Mouse (Mus musculus) neural tube, embryonic 14.5 days (tissue): Measurements from ENCODE around the gene Rtn3. TPM values are rescaled to one million over a fixed set of nuclear protein-coding genes. Genes with fewer than 3 reads are reported as not detected.
A peak's percentile ranks its signal among the peaks of the same experiment; 100 is the strongest.

Source experiments
- ATAC-seq: fragments of 200-750 bp; cut with Nextera tagmentation; 2 replicates; pipeline ENCODE4 v1.8.0; 2017; ENCODE audit warnings: low read depth, mild to moderate bottlenecking, moderate TSS enrichment, moderate library complexity
- H3K27ac ChIP-seq: fragments of 300-500 bp; sonication (generic); 2 replicates; pipeline ENCODE4 v1.5.1; 2014; ENCODE audit warnings: low read depth, mild to moderate bottlenecking, control low read depth, low read length, moderate library complexity, mixed read lengths
- H3K27me3 ChIP-seq: fragments of 300-500 bp; sonication (generic); 2 replicates; pipeline ENCODE4 v1.6.1; 2014; ENCODE audit warnings: low read length; ENCODE audit not compliant: control insufficient read depth, insufficient read depth
- H3K36me3 ChIP-seq: fragments of 300-500 bp; sonication (generic); 2 replicates; pipeline ENCODE4 v1.6.1; 2014; ENCODE audit warnings: low read length, mixed read lengths; ENCODE audit not compliant: control insufficient read depth, insufficient read depth
- H3K4me1 ChIP-seq: fragments of 300-500 bp; sonication (generic); 2 replicates; pipeline ENCODE4 v1.6.1; 2014; ENCODE audit warnings: low read length; ENCODE audit not compliant: control insufficient read depth, insufficient read depth
- H3K4me2 ChIP-seq: fragments of 300-500 bp; sonication (generic); 2 replicates; pipeline ENCODE4 v1.6.1; 2014; ENCODE audit warnings: mild to moderate bottlenecking, low read depth, low read length, control low read depth
- H3K4me3 ChIP-seq: fragments of 300-500 bp; sonication (generic); 2 replicates; pipeline ENCODE4 v1.5.1; 2014; ENCODE audit warnings: low read depth, low read length, control low read depth, mixed read lengths
- H3K9ac ChIP-seq: fragments of 300-500 bp; sonication (generic); replicated peaks from 2 replicates; pipeline ENCODE4 v1.6.1; 2014; ENCODE audit warnings: low read depth, mild to moderate bottlenecking, control low read depth, low read length, mixed read lengths
- H3K9me3 ChIP-seq: fragments of 300-500 bp; sonication (generic); 2 replicates; pipeline ENCODE4 v1.6.1; 2016; ENCODE audit warnings: low read length; ENCODE audit not compliant: control insufficient read depth
- WGBS: fragments of 180-500 bp; shearing (Covaris S2); extraction: QIAGEN DNeasy Blood & Tissue Kit; methylation state at CpG from one replicate; pipeline ENCODE4 v1.1.7; 2014; 5-methylcytosine and 5-hydroxymethylcytosine counted together
- microRNA-seq: library from miRNA; unstranded; fragments of <30 nt; microRNA quantifications from one replicate; pipeline ENCODE4, GENCODE M21; 2016
- polyA plus RNA-seq: library from polyadenylated mRNA; unstranded; fragments of >200 nt; fragmentation: Nextera tagmentation; extraction: Ambion mirVana; gene quantifications from 2 replicates; pipeline ENCODE4 v1.2.1, GENCODE M21; 2014

Gene Rtn3
- polyA plus RNA-seq, 1 experiment from 2014 or later = 576 TPM

DNA sequence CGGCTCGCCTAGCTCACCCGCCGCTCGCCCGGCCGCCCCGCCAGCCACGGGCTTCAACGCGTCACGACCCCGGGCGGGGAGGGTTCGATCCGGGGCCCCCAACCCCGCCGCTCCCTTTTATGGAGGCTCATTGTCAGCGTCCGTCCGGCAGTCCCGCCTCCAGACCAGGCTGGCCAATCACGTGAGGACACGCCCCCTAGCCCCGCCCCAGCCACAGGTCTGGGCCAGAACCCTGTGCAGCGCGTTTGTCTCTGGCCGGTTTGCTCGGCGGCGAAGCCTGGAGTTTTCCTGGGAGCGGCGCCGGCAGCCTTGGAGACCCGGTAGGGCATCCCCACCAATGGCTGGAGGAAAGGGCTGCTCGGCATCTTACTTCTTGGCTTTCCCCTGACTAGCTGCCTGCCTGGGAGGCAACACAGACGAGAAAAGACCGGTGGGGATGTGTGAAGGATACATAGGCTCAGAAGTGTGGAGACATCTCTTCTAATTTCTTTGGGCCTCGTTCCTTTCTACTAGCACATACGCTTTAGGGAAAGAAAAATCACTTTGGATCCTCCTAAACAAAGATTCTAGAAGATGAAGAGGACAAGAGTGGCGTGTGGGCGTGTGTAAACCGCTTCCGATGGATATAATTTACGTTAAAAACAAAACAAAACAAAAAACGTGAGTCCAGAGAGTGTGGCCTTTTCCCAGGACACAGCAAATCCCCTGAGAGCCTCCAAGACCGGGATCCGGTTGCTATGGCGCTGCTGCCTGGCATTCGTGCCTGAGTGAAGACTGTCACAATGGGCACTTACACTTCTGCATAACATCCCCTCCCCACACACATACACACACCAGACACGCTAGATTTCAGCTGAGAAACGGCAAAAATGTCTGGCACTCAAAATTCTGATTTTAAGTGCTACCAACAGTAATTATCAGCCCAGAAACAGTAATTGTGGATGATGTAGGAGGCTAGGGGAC lies 99.9 kb downstream of the Rtn3 start, which contains the start of gene Spindoc:
TSS of gene Spindoc (minus strand) at position 92 of the 963 bp plus-strand sequence.
- Histone ChIP-seq H3K27ac (peak within 1 kb of the TSS; percentile 91), H3K27me3 (no peaks in the 10 kb centered on the region), H3K9me3 (no peaks in the 10 kb centered on the region), H3K4me1 (peaks cover 13% of the 10 kb centered on the region), H3K4me2 (peak within 1 kb of the TSS; percentile 53), H3K9ac (peak within 1 kb of the TSS; percentile 79), H3K36me3 (no peaks in the 10 kb centered on the region), H3K4me3 (peak within 1 kb of the TSS; percentile 77)
- under 1% methylated on average over 45 of the region's 52 CpGs for WGBS
- peak; percentile 98 for ATAC-seq

- Histone ChIP-seq H3K4me2 (peak overlapping the region; percentile 53), H3K4me3 (peak overlapping the region; percentile 77), H3K27ac (peak overlapping the region; percentile 91), H3K9ac (peak overlapping the region; percentile 79), H3K4me1 (peaks cover 13% of the 10 kb centered on the region), H3K36me3 (no peaks in the 10 kb centered on the region), H3K9me3 (no peaks in the 10 kb centered on the region), H3K27me3 (no peaks in the 10 kb centered on the region)
- ATAC-seq = peak; percentile 38
- WGBS = 1% methylated on average over 59 of the region's 60 CpGs
Observed at GRCm38 (mm10) chr19:7382248-7382902, 100.7 kb downstream of the Rtn3 start.

DNA sequence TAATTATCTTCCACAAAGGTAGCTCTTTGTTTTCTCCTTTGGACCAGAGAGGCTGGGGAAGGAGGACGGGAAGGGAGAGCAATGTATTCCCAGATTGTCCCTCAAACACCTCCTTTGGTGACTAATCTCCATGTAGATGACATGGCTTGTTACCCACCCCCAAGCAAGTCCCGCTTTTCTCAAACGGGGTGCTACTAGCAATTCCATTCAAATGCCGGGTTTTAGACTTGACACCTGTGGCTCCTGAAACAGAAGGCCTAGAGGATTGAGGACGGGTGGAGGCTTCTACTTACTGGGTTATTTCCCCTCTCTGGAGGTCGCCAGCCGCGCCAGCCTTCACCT lies 101.2 kb downstream of the Rtn3 start:
- Histone ChIP-seq H3K27me3 (no peaks in the 10 kb centered on the region), H3K36me3 (no peaks in the 10 kb centered on the region), H3K4me1 (peaks cover 13% of the 10 kb centered on the region), H3K4me2 (peak overlapping the region; percentile 53), H3K4me3 (peak overlapping the region; percentile 77), H3K27ac (peak overlapping the region; percentile 91), H3K9ac (peak overlapping the region; percentile 79), H3K9me3 (no peaks in the 10 kb centered on the region)
- WGBS = 2% methylated on average over 8 of the region's 8 CpGs
- no peak for ATAC-seq

GRCm38 (mm10) chr19:7377639-7378038 lies 105.4 kb downstream of the Rtn3 start:
- ATAC-seq = no peak
- Histone ChIP-seq H3K4me3 (no peak overlapping the region), H3K9ac (no peak overlapping the region), H3K36me3 (peaks cover 24% of the 10 kb centered on the region), H3K9me3 (no peaks in the 10 kb centered on the region), H3K27ac (no peak overlapping the region), H3K27me3 (no peaks in the 10 kb centered on the region), H3K4me1 (peaks cover 13% of the 10 kb centered on the region), H3K4me2 (no peak overlapping the region)
- WGBS = 80% methylated on average over 2 of the region's 2 CpGs

Small RNA genes within 50 kb of the gene (microRNA-seq; reads per million reads assigned to microRNA genes)
- gene Mir6991 = 1.7 reads per million

Other genes starting within 250 kb of the Rtn3 start
- 68.7 and 71.3 TPM in 2 replicates for gene Naa40, start 242.1 kb downstream of the Rtn3 start, polyA plus RNA-seq
- gene Rcor2, start 216.0 kb downstream of the Rtn3 start, polyA plus RNA-seq = 8.4 and 10.8 TPM in 2 replicates
- 44.3 and 62.7 TPM in 2 replicates for gene Mark2, start 141.4 kb downstream of the Rtn3 start, polyA plus RNA-seq
- gene Spindoc, start 100.3 kb downstream of the Rtn3 start, polyA plus RNA-seq = 15.8 and 22.6 TPM in 2 replicates
- gene 2700081O15Rik, start 65.7 kb downstream of the Rtn3 start, polyA plus RNA-seq = 17.0 and 17.2 TPM in 2 replicates
- 7.4 and 8.1 TPM in 2 replicates for gene Atl3, start 10.8 kb upstream of the Rtn3 start, polyA plus RNA-seq
- 2.4 and 4.1 TPM in 2 replicates for gene Pla2g16, start 74.2 kb upstream of the Rtn3 start, polyA plus RNA-seq
- 0.16 and 0.17 TPM in 2 replicates for gene Lgals12, start 123.9 kb upstream of the Rtn3 start, polyA plus RNA-seq
- not detected in 2 replicates for gene Hrasls5, start 129.3 kb upstream of the Rtn3 start, polyA plus RNA-seq
- not detected in 2 replicates for gene Slc22a19, start 228.0 kb upstream of the Rtn3 start, polyA plus RNA-seq